ENCODE assay signal across 7 mouse cellular contexts in genomic region chr13:36733989-36734690, GRCm38 (mm10). TPM values are rescaled to one million over a fixed set of nuclear protein-coding genes. Genes with fewer than 3 reads are reported as not detected.
DNase-seq lines count a peak whose midpoint lies in the region; ATAC-seq and TF ChIP-seq lines count a peak whose summit lies in the region.

No protein-coding gene starts in this region.

- H3K9me3 ChIP-seq in hindbrain, postnatal 0 days (ENCODE audit: low read length) = no peaks in the 10 kb centered on the region
- H3K9me3 ChIP-seq in midbrain, embryonic 16.5 days (replicated peaks; ENCODE audit: control insufficient read depth, low read length, poor library complexity, severe bottlenecking) = no peaks in the 10 kb centered on the region

- H3K4me3 ChIP-seq in hindbrain, postnatal 0 days (ENCODE audit: low read length) = peak overlapping the region; percentile 47
- H3K4me3 ChIP-seq in midbrain, embryonic 16.5 days (ENCODE audit: low read depth, low read length) = peak overlapping the region; percentile 60

- H3K4me1 ChIP-seq in hindbrain, postnatal 0 days (ENCODE audit: insufficient read depth, low read length) = no peaks in the 10 kb centered on the region
- no peaks in the 10 kb centered on the region; the same call in 1 of the 2 replicates for H3K4me1 ChIP-seq in midbrain, embryonic 16.5 days (ENCODE audit: control insufficient read depth, insufficient read depth, low read length)

- peak overlapping the region; percentile 59 for H3K4me2 ChIP-seq in hindbrain, postnatal 0 days (ENCODE audit: low read depth, low read length)
- H3K4me2 ChIP-seq in midbrain, embryonic 16.5 days (ENCODE audit: low read length) = peak overlapping the region; percentile 75

- ATAC-seq in hindbrain, postnatal 0 days = peak; percentile 24; the same call in 1 of the 2 replicates
- peak; percentile 29 for ATAC-seq in midbrain, embryonic 16.5 days
- ATAC-seq in megakaryocyte-erythroid progenitor cell, adult 5-6 weeks (replicated peaks; ENCODE audit: low FRiP score, low TSS enrichment, poor library complexity, severe bottlenecking) = no peak

- DNase-seq in thymus, postnatal 4 days = peak; percentile 23
- no peak for DNase-seq in thymus, postnatal 10 days (ENCODE audit: low spot score in 2 of 2)
- DNase-seq in embryo, embryonic 11 days = peak; percentile 63
- DNase-seq in hindbrain, postnatal 0 days (ENCODE audit: low spot score) = peak; percentile 57
- no peak for DNase-seq in gastrocnemius, postnatal 14 days

- H3K9ac ChIP-seq in hindbrain, postnatal 0 days (replicated peaks; ENCODE audit: low read length) = peak overlapping the region; percentile 63
- H3K9ac ChIP-seq in midbrain, embryonic 16.5 days (ENCODE audit: low read depth, low read length) = peak overlapping the region; percentile 77

- 2% methylated on average over 26 of the region's 26 CpGs for WGBS in hindbrain, postnatal 0 days
- 0% methylated on average over 25 of the region's 26 CpGs for WGBS in midbrain, embryonic 16.5 days

- intact Hi-C loops in gastrocnemius, postnatal 14 days (cut with DNase I; ENCODE audit: low total_unique reads) = no loop called here

- no peak for TF ChIP-seq CTCF in hindbrain, postnatal 0 days (IDR thresholded peaks at IDR 0.05; ENCODE audit: low read depth)

- H3K36me3 ChIP-seq in hindbrain, postnatal 0 days (ENCODE audit: insufficient read depth, low read length) = no peaks in the 10 kb centered on the region
- no peaks in the 10 kb centered on the region for H3K36me3 ChIP-seq in midbrain, embryonic 16.5 days (ENCODE audit: control insufficient read depth, insufficient read depth, low read length)

- H3K27me3 ChIP-seq in hindbrain, postnatal 0 days (ENCODE audit: insufficient read depth, low read length) = peaks cover 15% of the 10 kb centered on the region
- H3K27me3 ChIP-seq in midbrain, embryonic 16.5 days (ENCODE audit: control insufficient read depth, insufficient read depth, low read depth, low read length) = no peaks in the 10 kb centered on the region; the same call in 1 of the 2 replicates

- H3K27ac ChIP-seq in hindbrain, postnatal 0 days = peak overlapping the region; percentile 92
- peak overlapping the region; percentile 96 for H3K27ac ChIP-seq in midbrain, embryonic 16.5 days (ENCODE audit: low read length)

RNA-seq across cellular contexts. Expression of gene Nrn1, which starts 0.8 kb away (rescaled TPM):
- total RNA-seq in hindbrain, postnatal 0 days (2014; rRNA removed) = 112 and 125 TPM in 2 replicates
- polyA plus RNA-seq in hindbrain, postnatal 0 days (2015; fragmentation: Nextera tagmentation; extraction: Ambion mirVana) = 73.8 and 76.0 TPM in 2 replicates
- 77.0 and 80.2 TPM in 2 replicates for polyA plus RNA-seq in midbrain, embryonic 16.5 days (2015; fragmentation: Nextera tagmentation; extraction: Ambion mirVana)
- not detected in 2 replicates for total RNA-seq in megakaryocyte-erythroid progenitor cell, adult 5-6 weeks (2014; fragmentation: Nextera tagmentation)
- not detected in 2 replicates for total RNA-seq in megakaryocyte-erythroid progenitor cell, adult 5-6 weeks (2017)
- total RNA-seq in gastrocnemius, postnatal 14 days (2021) = 1 to 10 TPM; 1.5 to 1.7 TPM

Comparison
In these comparisons a context has a peak if more than half of its experiments do, and no peak if none do; other contexts are left out.
1. DNase-seq: peak in thymus, postnatal 4 days (single experiment), embryo, embryonic 11 days (single experiment) and hindbrain, postnatal 0 days (single experiment); none in thymus, postnatal 10 days (0 of 2) and gastrocnemius, postnatal 14 days (single experiment).
2. RNA of gene Nrn1, which starts 0.8 kb away (total RNA-seq): 112 to 125 TPM in hindbrain, postnatal 0 days; 1.5 to 1.7 TPM in gastrocnemius, postnatal 14 days and not detected in megakaryocyte-erythroid progenitor cell, adult 5-6 weeks; every median in the first group is over 10 times any median in the second.